Mouse (Mus musculus): Measurements from ENCODE around the gene Plrg1.

Gene Plrg1

DNA sequence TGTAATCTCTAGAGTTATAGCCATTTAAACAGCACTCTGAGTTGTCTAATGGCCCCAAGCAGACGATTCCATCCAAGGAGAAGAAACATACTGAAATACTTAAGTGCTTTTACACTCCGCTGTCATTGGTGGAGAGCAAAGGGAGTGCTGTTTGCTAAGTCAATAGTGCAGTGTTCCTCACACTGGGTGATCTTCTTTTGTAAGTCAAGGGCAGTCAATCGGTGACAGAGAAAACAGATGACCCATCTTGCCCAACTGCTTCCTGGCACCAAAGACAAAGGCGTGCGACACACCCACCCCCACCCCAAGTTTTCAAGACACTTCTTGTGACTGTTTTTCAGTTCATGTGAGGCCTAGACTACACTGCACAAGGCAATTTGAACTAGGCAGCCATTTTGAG lies 3.2 kb upstream of the Plrg1 start:
- DNase-seq (ENCODE audit: low spot score) = no peak

DNA sequence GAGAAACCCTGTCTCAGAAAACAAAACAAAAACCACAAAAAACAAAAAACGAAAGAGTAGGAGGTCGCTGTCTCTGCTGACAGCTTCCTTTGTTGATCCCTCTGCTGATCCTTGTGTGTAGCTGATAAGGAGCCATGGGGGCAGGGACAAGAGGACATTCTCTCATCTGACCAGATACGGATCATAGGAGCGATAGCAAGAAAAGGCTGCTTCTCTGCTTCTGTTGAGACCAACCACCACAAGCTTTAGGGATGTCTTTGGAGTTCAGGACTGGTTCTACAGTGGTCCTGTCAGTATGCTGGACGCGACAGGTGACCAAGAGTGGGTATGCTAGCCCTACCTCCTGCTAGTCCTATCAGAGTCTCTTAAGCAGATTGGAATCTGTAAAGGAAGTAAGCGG lies 2.2 kb upstream of the Plrg1 start:
- DNase-seq (ENCODE audit: low spot score) = no peak

DNA sequence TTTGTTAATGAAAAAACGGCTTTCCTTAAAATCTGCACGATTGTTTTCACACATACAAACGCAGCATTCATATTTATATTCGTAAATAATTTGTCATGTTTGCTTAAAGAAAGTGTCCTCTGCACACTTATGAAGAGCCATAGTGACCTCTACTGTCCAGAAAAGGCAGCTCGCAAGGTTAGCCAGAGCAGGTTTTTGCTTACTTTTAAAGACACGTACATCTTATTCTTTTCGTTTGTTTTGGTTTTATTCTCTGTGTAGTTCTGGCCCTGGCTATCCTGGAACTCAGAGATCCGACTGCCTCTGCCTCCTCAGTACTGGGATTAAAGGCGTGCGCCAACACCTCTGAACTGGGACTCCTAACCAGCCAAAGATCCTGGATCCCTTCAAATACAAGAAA lies 1.6 kb upstream of the Plrg1 start:
- no peak for DNase-seq (ENCODE audit: low spot score)

DNA sequence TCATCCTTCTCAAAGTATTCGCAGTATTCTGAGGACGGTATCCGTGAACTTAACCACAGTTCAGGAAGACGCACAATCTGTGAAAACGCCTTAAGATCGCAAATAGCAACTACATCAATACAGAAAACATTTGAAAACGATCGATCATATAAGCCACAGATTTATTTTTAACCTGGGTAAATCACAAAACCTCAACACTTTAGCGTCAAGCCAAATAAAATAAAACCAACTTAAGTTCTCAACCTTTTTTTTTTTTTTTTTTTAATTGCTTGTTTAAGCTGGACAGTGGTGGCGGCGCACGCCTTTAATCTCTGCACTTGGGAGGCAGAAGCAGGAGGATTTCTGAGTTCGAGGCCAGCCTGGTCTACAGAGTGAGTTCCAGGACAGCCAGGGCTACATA lies 563 bp upstream of the Plrg1 start:
- no peak for DNase-seq (ENCODE audit: low spot score)

DNA sequence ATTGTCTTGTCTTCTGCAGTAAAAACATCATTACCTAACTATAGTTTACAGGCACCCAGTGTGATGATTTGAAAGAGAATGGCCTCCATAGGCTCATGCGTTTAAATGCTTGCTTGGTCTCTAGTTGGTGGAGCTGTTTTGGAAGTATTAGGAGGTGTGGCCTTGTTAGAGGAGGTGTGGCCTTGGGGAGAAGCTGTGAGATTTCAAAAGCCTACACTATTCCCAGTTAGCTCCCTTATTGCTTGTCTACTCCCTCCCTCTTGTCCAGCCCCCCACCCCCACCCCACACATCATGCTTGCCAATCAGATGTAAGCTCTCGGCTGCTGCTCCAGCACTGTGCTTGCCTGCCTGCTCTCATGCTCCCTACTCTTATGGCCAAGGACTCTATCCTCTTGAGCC lies 1.7 kb downstream of the Plrg1 start:
- no peak for DNase-seq (ENCODE audit: low spot score)

DNA sequence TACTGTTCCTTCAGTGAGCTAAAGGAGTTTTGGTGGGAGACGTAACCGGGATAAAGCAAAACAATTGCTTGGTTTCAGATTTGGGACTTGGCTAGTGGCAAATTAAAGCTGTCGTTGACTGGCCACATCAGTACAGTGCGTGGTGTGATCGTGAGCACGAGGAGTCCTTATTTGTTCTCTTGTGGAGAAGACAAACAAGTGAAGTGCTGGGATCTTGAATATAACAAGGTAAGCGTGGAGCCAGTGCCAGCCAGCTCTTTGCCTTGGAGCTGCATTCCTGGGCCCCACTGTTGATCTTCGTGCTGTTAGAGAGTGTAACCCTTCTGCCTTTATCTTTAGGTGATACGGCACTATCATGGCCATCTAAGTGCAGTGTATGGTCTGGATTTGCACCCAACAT lies 12.6 kb downstream of the Plrg1 start:
- no peak for DNase-seq (ENCODE audit: low spot score)

DNA sequence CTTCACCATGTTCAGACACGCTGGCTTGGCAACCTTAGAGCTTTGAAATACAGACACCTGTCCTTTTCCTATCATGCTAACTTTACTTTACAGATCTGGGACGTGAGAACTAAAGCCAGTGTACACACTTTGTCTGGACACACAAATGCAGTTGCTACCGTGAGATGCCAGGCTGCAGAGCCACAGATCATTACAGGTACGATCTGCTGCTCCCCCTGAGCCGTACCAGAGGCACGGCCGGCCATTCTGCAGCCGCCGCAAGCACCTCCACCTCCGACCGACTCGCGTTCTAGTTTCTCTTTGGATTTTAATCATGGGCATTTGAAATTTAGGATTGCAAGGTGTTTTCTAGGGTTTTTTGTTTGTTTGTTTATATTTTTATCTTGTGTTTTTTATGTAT lies 13.5 kb downstream of the Plrg1 start:
- no peak for DNase-seq (ENCODE audit: low spot score)

DNA sequence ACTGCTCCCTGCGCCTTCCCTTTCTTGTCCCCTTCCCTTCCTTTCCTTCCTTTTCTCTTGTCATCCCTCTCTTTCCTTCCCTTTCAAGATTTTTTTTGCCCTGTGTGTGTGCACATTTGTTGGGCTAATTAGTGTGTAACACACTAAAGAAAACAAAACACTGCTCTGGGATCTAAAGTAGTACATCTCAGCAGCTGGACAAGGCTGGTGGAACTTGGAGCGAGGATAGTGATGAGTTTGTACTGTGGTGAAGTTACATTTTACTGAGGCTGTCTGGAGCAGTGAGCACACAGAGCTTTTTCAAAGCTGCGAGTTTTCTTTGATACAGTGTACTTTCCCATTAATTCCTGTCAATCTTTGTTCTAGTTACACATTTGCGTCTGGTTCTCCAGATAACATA lies 14.9 kb downstream of the Plrg1 start:
- no peak for DNase-seq (ENCODE audit: low spot score)

DNA sequence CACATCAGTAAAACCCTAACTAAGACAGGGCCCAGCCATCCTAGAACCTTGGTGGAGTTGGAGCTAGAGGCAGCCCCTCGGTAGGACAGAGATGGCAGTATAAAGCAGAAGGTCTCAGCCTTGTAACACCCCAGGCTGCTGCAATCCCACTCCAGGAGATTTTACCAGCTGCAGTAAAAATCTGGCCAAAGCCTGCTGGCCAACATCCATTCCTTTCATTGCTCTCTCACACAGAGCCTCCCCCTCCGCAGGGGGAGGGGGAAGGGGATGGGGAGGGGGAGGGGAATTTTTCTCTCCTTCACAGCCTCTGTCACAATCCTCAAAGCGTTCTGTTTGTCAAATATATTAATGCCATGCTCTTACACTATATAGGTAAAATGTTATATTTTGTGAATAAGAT lies 21.2 kb downstream of the Plrg1 start:
- no peak for DNase-seq (ENCODE audit: low spot score)

DNA sequence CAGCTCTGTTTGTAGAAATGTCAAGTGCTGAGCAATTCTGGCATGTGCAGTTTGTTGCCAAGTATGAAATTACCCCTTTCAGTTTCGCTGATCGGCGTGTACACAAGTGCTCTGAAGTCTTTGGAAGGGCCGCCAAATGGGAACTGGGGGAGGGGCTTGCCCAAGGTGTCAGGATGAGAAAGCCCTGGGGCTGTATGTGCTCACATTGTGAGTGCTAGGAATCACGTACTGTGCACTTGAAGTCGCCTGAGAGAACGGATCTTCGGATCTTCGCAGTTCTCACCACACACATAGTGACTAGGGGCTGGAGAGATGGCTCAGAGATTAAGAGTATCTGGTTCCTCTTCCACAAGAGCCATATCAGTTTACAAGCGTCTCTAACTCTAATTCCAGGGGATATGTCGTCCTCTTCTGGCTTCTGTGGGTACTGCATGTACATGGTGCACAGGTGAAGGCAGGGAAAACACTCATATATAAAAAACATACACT lies 25.3 kb downstream of the Plrg1 start:
- DNase-seq (ENCODE audit: low spot score) = no peak

DNA sequence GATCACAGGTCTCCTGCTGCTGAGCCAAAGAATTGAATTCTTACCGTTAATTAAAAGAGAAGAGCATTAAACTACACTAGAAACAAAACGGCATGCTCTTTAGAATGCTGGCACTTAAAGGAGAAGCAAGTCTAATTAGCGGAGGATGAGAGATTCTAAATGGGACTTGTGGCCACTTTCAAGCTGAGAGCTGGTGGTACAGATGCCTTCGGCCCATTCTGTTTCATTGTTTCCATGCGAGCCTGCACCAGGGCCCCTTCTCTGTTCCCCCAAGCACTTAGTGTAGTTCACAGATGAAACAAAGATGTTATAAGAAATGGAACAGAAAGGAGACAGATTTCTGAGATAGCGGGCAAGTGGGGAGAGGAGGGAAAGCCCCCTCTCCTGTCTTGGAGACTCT lies 42.3 kb downstream of the Plrg1 start:
- no peak for DNase-seq (ENCODE audit: low spot score)

DNA sequence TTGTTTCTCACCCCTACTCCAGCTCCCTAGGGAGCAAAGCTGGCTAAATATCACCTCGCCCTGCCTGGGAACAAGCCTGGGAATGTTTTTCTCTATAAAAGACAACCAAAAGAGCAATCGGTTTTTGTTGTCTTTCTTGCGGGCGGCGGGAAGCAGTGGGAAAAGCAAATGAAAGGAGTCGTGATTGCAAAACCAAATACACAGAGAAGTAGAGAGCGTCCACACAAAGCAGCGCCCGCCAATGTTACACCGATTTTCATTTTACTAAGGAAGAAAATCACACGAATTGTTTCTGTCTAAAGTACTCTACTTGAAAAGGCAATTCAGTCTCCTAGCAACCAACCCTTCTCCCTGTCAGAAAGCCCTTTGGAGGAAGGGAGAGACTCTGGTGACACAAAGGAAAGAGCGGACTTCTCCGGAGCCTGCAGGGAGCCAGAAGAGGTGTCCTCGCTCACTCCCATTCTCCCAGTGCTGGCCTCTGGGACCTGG lies 43.3 kb downstream of the Plrg1 start:
- no peak for DNase-seq (ENCODE audit: low spot score)

DNA sequence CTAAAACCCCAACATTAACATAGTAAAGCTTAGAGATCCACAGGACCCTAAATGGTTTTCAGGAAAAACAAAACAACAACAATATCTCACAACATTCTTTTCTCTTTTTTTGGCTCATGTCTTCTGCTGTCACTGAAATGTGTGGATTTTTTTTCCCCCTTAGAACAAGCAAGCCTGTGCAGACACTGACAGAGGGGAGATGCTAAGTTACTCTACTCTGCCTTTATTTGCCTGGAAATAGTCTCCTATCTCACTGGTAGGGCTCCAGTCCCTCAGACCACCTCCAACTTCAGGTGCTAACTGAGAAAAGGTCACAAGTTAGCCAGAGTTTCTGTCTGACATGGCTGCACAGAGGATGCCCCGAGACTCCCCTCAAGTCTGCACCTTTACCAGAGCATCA lies 43.8 kb downstream of the Plrg1 start:
- no peak for DNase-seq (ENCODE audit: low spot score)

DNA sequence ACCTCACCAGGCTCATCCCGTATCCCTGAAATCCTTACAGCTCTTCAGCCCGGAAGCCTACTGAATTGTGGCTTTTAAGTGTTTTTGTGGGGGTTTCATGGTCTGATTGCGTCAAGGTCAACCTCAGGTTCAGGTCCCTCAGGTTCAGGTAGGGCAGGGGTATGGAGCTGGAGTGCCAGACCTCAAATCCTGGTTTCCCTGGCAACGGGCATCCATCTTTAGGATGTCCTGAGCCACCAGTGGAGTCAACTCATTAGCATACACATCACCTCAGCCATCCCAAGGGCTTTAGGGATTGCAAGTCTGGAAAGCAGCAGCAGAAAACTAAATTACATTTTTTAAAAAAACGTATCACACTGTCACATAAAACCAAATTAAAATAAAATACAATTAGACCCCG lies 44.3 kb downstream of the Plrg1 start:
- no peak for DNase-seq (ENCODE audit: low spot score)

DNA sequence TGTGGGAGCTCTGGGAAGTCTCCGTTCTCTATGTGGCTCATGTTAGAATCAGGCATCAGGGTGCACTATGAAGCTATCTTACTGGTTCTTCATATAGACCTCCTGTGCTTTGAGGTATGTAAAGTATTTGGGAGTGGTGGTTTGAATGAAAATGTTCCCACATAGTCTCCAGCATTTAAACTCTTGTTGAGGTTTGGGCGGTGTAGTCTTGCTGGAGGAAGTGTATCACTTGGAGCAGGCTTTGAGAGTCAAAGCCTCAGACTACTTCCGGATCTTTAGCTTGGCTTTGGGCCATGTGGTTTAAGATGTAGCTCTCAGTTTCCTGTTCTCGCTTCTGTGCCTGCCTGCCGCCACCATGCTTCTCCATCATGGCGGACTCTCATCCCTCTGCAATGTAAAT lies 47.0 kb downstream of the Plrg1 start:
- DNase-seq (ENCODE audit: low spot score) = no peak

DNA sequence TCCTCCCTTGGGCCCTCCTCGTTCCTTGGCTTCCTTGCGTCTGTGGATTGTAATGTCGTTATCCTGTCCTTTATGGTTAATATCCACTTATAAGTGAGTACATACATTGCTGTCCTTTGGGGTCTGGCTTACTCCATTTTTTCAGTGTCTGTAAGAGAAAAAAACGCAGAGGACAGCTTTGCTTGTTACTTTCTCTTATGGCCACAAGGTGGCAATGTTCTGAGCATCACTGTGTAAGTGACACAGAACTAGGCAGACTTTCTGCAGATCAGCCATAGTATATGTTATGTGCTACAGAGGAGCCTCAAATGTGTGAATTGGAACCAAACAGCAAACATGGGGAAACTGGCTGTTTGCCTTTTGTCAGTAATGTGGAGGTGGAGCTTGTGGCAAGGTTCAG lies 54.8 kb downstream of the Plrg1 start:
- DNase-seq (ENCODE audit: low spot score) = no peak

DNA sequence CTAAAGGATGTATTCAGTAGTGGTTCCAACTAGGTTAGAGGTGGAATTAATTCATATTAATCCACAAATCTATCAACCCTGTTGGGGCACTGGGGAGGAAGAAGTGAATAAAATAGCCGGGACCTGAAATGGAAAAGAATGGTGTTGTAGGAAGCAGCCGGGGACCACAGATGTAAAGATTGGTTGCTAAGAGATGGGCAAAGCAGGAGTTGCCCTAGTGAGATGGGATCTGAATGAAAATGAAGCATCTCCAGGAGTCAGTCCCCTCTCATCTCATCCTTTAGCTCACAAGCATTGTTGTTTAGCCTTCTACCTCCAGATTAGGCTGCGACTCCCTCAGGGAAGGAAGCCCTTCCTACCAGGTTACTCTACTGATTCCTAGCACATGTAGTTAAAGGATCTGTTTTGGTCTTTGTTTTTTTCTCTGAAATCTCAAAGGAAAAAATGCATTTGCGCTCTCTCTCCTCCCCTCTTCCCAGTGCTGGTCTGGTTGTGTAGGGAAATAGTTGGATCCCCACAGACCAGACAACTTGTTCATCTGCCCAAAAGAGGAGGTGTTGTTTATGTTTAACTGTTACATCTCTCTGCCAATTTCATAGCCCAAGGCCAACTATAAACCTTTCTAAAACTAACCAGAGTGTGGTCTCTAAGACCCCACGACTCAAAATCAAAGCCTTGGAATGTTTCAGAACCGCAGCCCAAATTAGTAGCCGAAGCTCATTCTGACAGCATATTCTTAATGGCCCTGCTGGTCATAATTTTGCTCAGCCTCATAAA lies 56.4 kb downstream of the Plrg1 start:
- no peak for DNase-seq (ENCODE audit: low spot score)

DNA sequence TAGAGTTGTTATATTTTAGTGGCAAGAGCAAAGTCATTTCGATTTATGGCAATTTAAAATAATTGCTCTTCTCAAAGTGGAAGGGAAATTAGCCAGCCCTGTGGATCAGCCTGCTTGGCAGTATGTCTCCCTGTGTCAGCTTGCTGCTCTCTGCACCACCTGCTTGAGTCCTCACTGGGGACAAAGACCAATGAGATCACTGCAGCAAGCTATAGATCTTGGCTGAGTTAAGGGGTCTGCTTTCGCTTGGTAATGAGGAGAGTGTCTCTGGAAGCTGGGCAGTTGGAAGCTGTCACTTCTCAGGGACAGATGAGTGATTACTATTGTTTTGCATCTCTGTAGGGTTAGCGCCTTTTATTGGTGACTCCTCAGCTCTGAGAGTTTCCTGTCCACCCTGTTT lies 57.5 kb downstream of the Plrg1 start:
- DNase-seq (ENCODE audit: low spot score) = no peak

DNA sequence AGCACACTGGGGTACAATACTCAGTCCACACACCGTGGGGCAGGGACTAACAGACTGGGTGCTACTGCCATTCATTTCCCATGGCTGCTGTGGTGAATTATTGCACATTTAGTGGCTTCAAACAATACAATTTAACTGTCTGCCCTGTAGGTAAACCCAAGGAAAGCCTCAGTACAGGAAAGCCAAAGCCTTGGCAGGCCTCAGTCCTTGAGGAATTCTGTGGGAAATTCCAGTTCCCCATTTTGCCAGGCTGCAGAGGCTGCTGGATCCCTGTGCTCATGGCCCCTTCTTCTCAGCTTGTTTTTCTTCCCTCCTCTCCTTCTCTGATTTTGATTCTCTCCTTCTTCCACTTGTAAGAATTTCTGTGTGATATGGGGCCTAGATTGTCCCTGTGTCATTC lies 59.6 kb downstream of the Plrg1 start:
- no peak for DNase-seq (ENCODE audit: low spot score)

DNA sequence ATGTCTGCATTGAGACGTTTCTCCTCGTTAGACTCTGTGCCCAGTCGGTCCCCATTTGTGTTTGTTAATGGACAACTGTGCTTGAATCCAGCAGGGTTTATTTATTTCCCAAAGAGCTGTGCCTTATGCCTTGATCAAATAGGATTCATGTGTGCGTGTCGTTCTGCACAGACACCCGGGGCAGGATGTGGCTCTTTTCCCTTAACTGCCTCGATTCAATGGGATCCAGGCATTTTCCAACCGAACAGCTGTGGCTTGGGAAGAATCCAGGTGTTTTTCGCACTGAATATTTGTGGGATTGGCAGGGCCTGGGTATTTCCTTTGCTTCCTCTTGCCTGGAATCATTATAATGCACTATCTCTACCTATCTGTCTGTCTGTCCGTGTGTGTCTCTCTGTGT lies 62.3 kb downstream of the Plrg1 start:
- DNase-seq (ENCODE audit: low spot score) = no peak
